ENCODE assay signal across 13 mouse cellular contexts in the genomic region with DNA sequence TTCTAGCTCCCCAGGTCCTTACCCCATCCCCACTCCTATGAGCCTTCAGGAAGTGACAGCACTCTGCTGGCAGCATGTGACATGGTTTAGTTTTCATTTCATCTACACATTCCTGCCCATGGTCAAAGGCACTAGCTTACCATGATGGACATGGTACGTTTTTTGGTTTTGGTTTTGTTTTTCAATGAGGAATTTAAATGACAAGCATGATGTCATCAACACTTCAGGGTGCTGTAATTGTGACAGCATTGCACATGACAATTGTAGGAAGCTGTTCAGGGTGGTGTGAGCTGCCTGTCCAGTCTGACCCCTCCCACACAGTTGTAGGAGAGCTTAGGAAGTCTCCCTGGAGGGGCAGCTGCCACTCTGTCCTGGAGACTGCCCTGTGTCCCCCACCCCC.
A peak's percentile ranks its signal among the peaks of the same experiment; 100 is the strongest.
DNase-seq lines count a peak whose midpoint lies in the region; ATAC-seq and TF ChIP-seq lines count a peak whose summit lies in the region.
"Had no signal": no experiment of that assay in that cellular context is flagged by ENCODE, and none has a peak within 500 bp of the region (broad histone marks: within the 10 kb centered on the region; RNA-seq: fewer than 3 reads in every experiment).

No protein-coding gene starts in this region.

- ATAC-seq in forebrain, embryonic 16.5 days: 0 out of 2 replicates have a peak, but pooled peaks have one; percentile 29
- 0 out of 2 replicates have a peak, but pooled peaks have one; percentile 29 for ATAC-seq in liver, embryonic 11.5 days (replicated peaks; ENCODE audit: low FRiP score)
- ATAC-seq: activated CD4-positive, CD25-positive, alpha-beta regulatory T cell, adult 4 months had no signal

- WGBS in forebrain, embryonic 16.5 days: 61% methylated on average over 1 of the region's 1 CpGs
- WGBS in forebrain, embryonic 10.5 days: 78% methylated on average over 1 of the region's 1 CpGs
- whole genome bisulfite sequencing in liver, embryonic 11.5 days: 44% methylated on average over 1 of the region's 1 CpGs
- 12% methylated on average over 1 of the region's 1 CpGs for WGBS in macrophage (ENCODE audit: missing documents)

- no peak overlapping the region for H3K9ac ChIP-seq in forebrain, embryonic 16.5 days (replicated peaks; ENCODE audit: low read depth, low read length)
- H3K9ac ChIP-seq in liver, embryonic 11.5 days (ENCODE audit: low read depth, low read length): no peak overlapping the region
- H3K9ac ChIP-seq: midbrain, embryonic 12.5 days had no signal

- H3K9me3 ChIP-seq in forebrain, embryonic 16.5 days (ENCODE audit: control insufficient read depth, low read length): no peaks in the 10 kb centered on the region
- H3K9me3 ChIP-seq in forebrain, embryonic 10.5 days: no peaks in the 10 kb centered on the region
- no peaks in the 10 kb centered on the region for H3K9me3 ChIP-seq in liver, embryonic 11.5 days (ENCODE audit: control insufficient read depth, low read length)
- H3K9me3 ChIP-seq: midbrain, embryonic 12.5 days had no signal

- no peak overlapping the region for H3K4me3 ChIP-seq in forebrain, embryonic 16.5 days (replicated peaks; ENCODE audit: low read length)
- H3K4me3 ChIP-seq in forebrain, embryonic 10.5 days: no peak overlapping the region
- no peak overlapping the region for H3K4me3 ChIP-seq in liver, embryonic 11.5 days (ENCODE audit: low read depth, low read length)
- no peak overlapping the region; the same call in 1 of the 2 replicates for H3K4me3 ChIP-seq in bone marrow macrophage, adult 2 months (ENCODE audit: insufficient read depth, low read length)
- H3K4me3 ChIP-seq in macrophage (ENCODE audit: inconsistent target): no peak overlapping the region; the same call in 1 of the 2 replicates
- H3K4me3 ChIP-seq: midbrain, embryonic 12.5 days had no signal

- H3K36me3 ChIP-seq in forebrain, embryonic 16.5 days (ENCODE audit: control insufficient read depth, insufficient read depth): no peaks in the 10 kb centered on the region
- no peaks in the 10 kb centered on the region for H3K36me3 ChIP-seq in forebrain, embryonic 10.5 days (replicated peaks)
- no peaks in the 10 kb centered on the region for H3K36me3 ChIP-seq in liver, embryonic 11.5 days (ENCODE audit: control insufficient read depth, insufficient read depth, low read length)
- H3K36me3 ChIP-seq in macrophage (ENCODE audit: inconsistent target): no peaks in the 10 kb centered on the region
- H3K36me3 ChIP-seq: midbrain, embryonic 12.5 days had no signal

- no peaks in the 10 kb centered on the region for H3K79me2 ChIP-seq in macrophage (ENCODE audit: inconsistent target)

- H3K27ac ChIP-seq in forebrain, embryonic 16.5 days (ENCODE audit: low read length): no peak overlapping the region
- no peak overlapping the region; the same call in 1 of the 2 replicates for H3K27ac ChIP-seq in forebrain, embryonic 10.5 days
- no peak overlapping the region for H3K27ac ChIP-seq in liver, embryonic 11.5 days (ENCODE audit: low read depth, low read length)
- H3K27ac ChIP-seq in bone marrow macrophage, adult 2 months (ENCODE audit: insufficient read depth, low read depth, low read length): peak overlapping the region; percentile 65
- H3K27ac ChIP-seq in macrophage: peak overlapping the region; percentile 91

- H3K4me2 ChIP-seq in forebrain, embryonic 16.5 days (ENCODE audit: low read length): no peak overlapping the region
- no peak overlapping the region for H3K4me2 ChIP-seq in liver, embryonic 11.5 days
- H3K4me2 ChIP-seq: midbrain, embryonic 12.5 days had no signal

- no peak for TF ChIP-seq CTCF in bone marrow macrophage, adult 2 months (IDR thresholded peaks at IDR 0.05; ENCODE audit: low read depth, low read length)

- TF ChIP-seq POLR2A in bone marrow macrophage, adult 2 months (IDR thresholded peaks at IDR 0.05; ENCODE audit: borderline replicate concordance, low read depth, low read length): no peak

- intact Hi-C loops in left cerebral cortex, postnatal 4 days (cut with DNase I): no loop called here

- no peaks in the 10 kb centered on the region for H3K27me3 ChIP-seq in forebrain, embryonic 16.5 days (replicated peaks; ENCODE audit: control insufficient read depth, insufficient read depth, low read length)
- no peaks in the 10 kb centered on the region for H3K27me3 ChIP-seq in forebrain, embryonic 10.5 days (ENCODE audit: poor library complexity, severe bottlenecking)
- no peaks in the 10 kb centered on the region for H3K27me3 ChIP-seq in liver, embryonic 11.5 days (replicated peaks; ENCODE audit: control insufficient read depth, insufficient read depth, low read length)
- H3K27me3 ChIP-seq: midbrain, embryonic 12.5 days had no signal

- no peak for DNase-seq in forebrain, embryonic 10.5 days (ENCODE audit: extremely low spot score, low spot score)
- no peak for DNase-seq in liver, embryonic 11.5 days (ENCODE audit: low spot score)
- DNase-seq in liver: no peak
- no peak for DNase-seq in urinary bladder, postnatal 10 days (ENCODE audit: low spot score)
- DNase-seq in left cerebral cortex, postnatal 4 days: no peak
- DNase-seq: cerebellum, postnatal 14 days; right cerebral cortex, postnatal 14 days; thymus, postnatal 25 days had no signal

- peaks cover 7% of the 10 kb centered on the region for H3K4me1 ChIP-seq in forebrain, embryonic 16.5 days (replicated peaks; ENCODE audit: control insufficient read depth, insufficient read depth, low read length)
- H3K4me1 ChIP-seq in forebrain, embryonic 10.5 days: peaks cover 43% of the 10 kb centered on the region
- peaks cover 8% of the 10 kb centered on the region; the same call in 1 of the 2 replicates for H3K4me1 ChIP-seq in liver, embryonic 11.5 days (replicated peaks; ENCODE audit: control insufficient read depth, insufficient read depth, low read length)
- H3K4me1 ChIP-seq in bone marrow macrophage, adult 2 months (ENCODE audit: control insufficient read depth, insufficient read depth, low read length): peaks cover 43% of the 10 kb centered on the region

Comparison
In these comparisons a context has a peak if more than half of its experiments do, and no peak if none do; other contexts are left out.
1. H3K27ac ChIP-seq: peak in bone marrow macrophage, adult 2 months (single experiment) and macrophage (single experiment); none in forebrain, embryonic 16.5 days (single experiment), forebrain, embryonic 10.5 days (single experiment) and liver, embryonic 11.5 days (single experiment).